In the genomic region with DNA sequence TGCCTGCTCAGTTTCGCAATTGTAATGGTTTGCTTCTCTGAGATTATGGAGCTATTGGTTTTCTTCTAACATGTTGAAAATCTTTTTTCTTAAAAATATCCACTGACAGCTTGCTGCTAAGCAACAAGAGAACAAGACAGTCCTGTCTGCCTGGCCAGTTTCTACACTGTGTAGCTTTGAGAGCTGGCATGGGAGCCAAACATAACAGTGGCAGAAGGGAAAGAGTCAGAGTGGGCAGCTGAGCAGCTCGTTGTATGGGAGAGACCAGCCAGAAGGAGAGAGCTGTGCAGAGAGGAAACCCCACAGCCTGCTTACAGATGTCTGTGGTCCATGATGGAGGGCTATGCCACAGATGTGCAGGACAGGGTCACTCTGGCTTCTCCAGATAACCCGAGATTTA, we compare ENCODE assay signal across 10 mouse cellular contexts. TPM values are rescaled to one million over a fixed set of nuclear protein-coding genes. Genes with fewer than 3 reads are reported as not detected.
DNase-seq lines count a peak whose midpoint lies in the region.
"Had no signal": no experiment of that assay in that cellular context is flagged by ENCODE, and none has a peak within 500 bp of the region (broad histone marks: within the 10 kb centered on the region; RNA-seq: fewer than 3 reads in every experiment).

No protein-coding gene starts in this region.

- DNase-seq in layer of hippocampus, adult 11-12 months (ENCODE audit: low spot score) = peak; percentile 39
- DNase-seq in layer of hippocampus, adult 9-10 months (ENCODE audit: low spot score) = no peak
- peak; percentile 70 for DNase-seq in brain, adult 2 months (ENCODE audit: low read depth, low spot score)
- DNase-seq in frontal cortex, adult 2 months (ENCODE audit: extremely low spot score in 1 of 2, low spot score in 1 of 2) = peak; percentile 5 to 24
- DNase-seq in right cerebral cortex, adult 2 months (ENCODE audit: low spot score in 2 of 2) = peak; percentile 7 to 12
- DNase-seq in lung, adult 18-20 months = no peak
- DNase-seq in adrenal gland, postnatal 36 days = no peak
- DNase-seq: adrenal gland, adult 8-10 months; gastrocnemius, postnatal 25 days; thymus, postnatal 36 days had no signal

RNA-seq across cellular contexts. Expression of gene Adora2b, which starts 56.7 kb away (rescaled TPM):
- 7.1 and 9.9 TPM in 2 replicates for polyA plus RNA-seq in frontal cortex, adult 2 months (2012; rRNA removed)
- total RNA-seq in adrenal gland, postnatal 36 days (2021) = under 1 TPM; 0.63 to 0.70 TPM

Comparison
In these comparisons a context has a peak if more than half of its experiments do, and no peak if none do; other contexts are left out.
1. DNase-seq: peak in layer of hippocampus, adult 11-12 months (single experiment), brain, adult 2 months (single experiment), frontal cortex, adult 2 months (2 of 2) and right cerebral cortex, adult 2 months (2 of 2); none in layer of hippocampus, adult 9-10 months (single experiment), lung, adult 18-20 months (0 of 2) and adrenal gland, postnatal 36 days (0 of 2).